Mouse (Mus musculus): ENCODE measurements around the gene Slc17a1. TPM values are rescaled to one million over a fixed set of nuclear protein-coding genes. Genes with fewer than 3 reads are reported as not detected.

Slc17a1 gene
- not detected for total RNA-seq (2023)

GRCm38 (mm10) chr13:23867405-23867804 lies at the start of gene Slc17a1:
Slc17a1 (plus strand) TSS chr13:23867750.

GRCm38 (mm10) chr13:23839308-23839707 lies 28.2 kb upstream of the Slc17a1 start, which contains the start of gene Slc17a3:
Slc17a3 (plus strand) TSS chr13:23839434.

GRCm38 (mm10) chr13:23914376-23915167 lies 47.0 kb downstream of the Slc17a1 start, which contains the start of gene Slc17a4:
Slc17a4 (minus strand) TSS chr13:23915009.

GRCm38 (mm10) chr13:23933421-23934210 lies 66.1 kb downstream of the Slc17a1 start, which contains the start of gene Hist1h2ba:
Hist1h2ba (minus strand) TSS chr13:23934156.

GRCm38 (mm10) chr13:23934211-23934520 lies 66.6 kb downstream of the Slc17a1 start, which contains the start of gene Hist1h2aa:
Hist1h2aa (plus strand) TSS chr13:23934462.

Other genes starting within 250 kb of the Slc17a1 start
- 10 to 100 TPM; 24.2 to 27.4 TPM for gene Hist1h2be, start 246.6 kb upstream of the Slc17a1 start, total RNA-seq (2023)
- 100 to 1,000 TPM; 580 to 629 TPM for gene Hist1h1e, start 245.2 kb upstream of the Slc17a1 start, total RNA-seq (2023)
- gene Hist1h2ac, start 183.8 kb upstream of the Slc17a1 start, total RNA-seq (2023) = 10 to 100 TPM; 16.6 to 18.1 TPM
- gene Hist1h2bc, start 183.6 kb upstream of the Slc17a1 start, total RNA-seq (2023) = 10 to 100 TPM; 36.5 to 38.0 TPM
- under 1 TPM in 1 of 2 experiments, not detected in 1; 0.73 TPM for gene Hist1h1t, start 171.9 kb upstream of the Slc17a1 start, total RNA-seq (2023)
- gene Hist1h4c, start 169.3 kb upstream of the Slc17a1 start, total RNA-seq (2023) = 100 to 1,000 TPM; 164 to 221 TPM
- 100 to 1,000 TPM; 136 to 146 TPM for gene Hfe, start 156.9 kb upstream of the Slc17a1 start, total RNA-seq (2023)
- 1,000 to 10,000 TPM; 1,025 to 1,075 TPM for gene Hist1h1c, start 128.9 kb upstream of the Slc17a1 start, total RNA-seq (2023)
- gene Hist1h3c, start 122.1 kb upstream of the Slc17a1 start, total RNA-seq (2023) = 1 to 10 TPM; 5.7 to 5.9 TPM
- gene Hist1h2bb, start 121.0 kb upstream of the Slc17a1 start, total RNA-seq (2023) = 10 to 100 TPM; 58.8 to 70.5 TPM
- gene Hist1h2ab, start 116.6 kb upstream of the Slc17a1 start, total RNA-seq (2023) = 10 to 100 TPM; 44.8 to 51.5 TPM
- 10 to 100 TPM; 32.0 to 33.9 TPM for gene Hist1h3b, start 115.5 kb upstream of the Slc17a1 start, total RNA-seq (2023)
- gene Hist1h4b, start 110.7 kb upstream of the Slc17a1 start, total RNA-seq (2023) = 100 to 1,000 TPM in 1 of 2 experiments, 10 to 100 TPM in 1; 84.1 to 109 TPM
- gene Hist1h4a, start 106.5 kb upstream of the Slc17a1 start, total RNA-seq (2023) = 100 to 1,000 TPM; 158 to 172 TPM
- gene Hist1h3a, start 105.4 kb upstream of the Slc17a1 start, total RNA-seq (2023) = 100 to 1,000 TPM; 333 to 340 TPM
- 10 to 100 TPM; 34.1 to 37.9 TPM for gene Hist1h1a, start 104.1 kb upstream of the Slc17a1 start, total RNA-seq (2023)
- not detected for gene Trim38, start 97.8 kb upstream of the Slc17a1 start, total RNA-seq (2023)
- not detected for gene Slc17a2, start 60.8 kb upstream of the Slc17a1 start, total RNA-seq (2023)
- not detected for gene Slc17a3, start 28.3 kb upstream of the Slc17a1 start, total RNA-seq (2023)
- not detected for gene Slc17a4, start 47.3 kb downstream of the Slc17a1 start, total RNA-seq (2023)
- gene Hist1h2ba, start 66.4 kb downstream of the Slc17a1 start, total RNA-seq (2023) = not detected
- not detected for gene Hist1h2aa, start 66.7 kb downstream of the Slc17a1 start, total RNA-seq (2023)
- gene Scgn, start 123.5 kb downstream of the Slc17a1 start, total RNA-seq (2023) = not detected